Mouse (Mus musculus) thymus, postnatal 36 days (tissue): ENCODE data around the gene L2hgdh.
A peak's percentile ranks its signal among the peaks of the same experiment; 100 is the strongest.

Experiments
- DNase-seq, 2 experiments: peaks; one replicate each; pipeline ENCODE4 v3.0.0; 2022; ENCODE audit warnings: mixed read lengths in 2 of 2

The L2hgdh gene

DNA sequence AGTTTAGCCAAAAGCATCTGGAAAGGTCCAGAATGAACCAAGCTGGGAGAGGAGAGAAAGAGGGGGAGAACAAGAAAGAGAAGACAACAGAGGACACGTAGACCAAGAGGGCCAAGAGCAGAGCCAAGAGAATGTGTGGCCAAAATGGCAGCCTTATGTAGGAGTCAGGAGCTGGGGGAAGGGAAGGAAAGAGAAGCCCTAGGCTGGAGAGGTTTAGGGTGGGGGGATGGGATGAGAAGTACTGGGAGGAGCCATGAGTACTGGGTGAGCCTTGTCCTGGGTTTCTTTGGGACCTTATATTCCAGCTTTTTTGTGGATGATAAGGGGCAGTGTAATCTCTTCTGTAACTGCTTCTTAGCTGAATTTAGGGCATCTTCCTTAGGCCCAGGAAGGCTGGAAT, 4.6 kb upstream of the L2hgdh start:
- no peak for DNase-seq

DNA sequence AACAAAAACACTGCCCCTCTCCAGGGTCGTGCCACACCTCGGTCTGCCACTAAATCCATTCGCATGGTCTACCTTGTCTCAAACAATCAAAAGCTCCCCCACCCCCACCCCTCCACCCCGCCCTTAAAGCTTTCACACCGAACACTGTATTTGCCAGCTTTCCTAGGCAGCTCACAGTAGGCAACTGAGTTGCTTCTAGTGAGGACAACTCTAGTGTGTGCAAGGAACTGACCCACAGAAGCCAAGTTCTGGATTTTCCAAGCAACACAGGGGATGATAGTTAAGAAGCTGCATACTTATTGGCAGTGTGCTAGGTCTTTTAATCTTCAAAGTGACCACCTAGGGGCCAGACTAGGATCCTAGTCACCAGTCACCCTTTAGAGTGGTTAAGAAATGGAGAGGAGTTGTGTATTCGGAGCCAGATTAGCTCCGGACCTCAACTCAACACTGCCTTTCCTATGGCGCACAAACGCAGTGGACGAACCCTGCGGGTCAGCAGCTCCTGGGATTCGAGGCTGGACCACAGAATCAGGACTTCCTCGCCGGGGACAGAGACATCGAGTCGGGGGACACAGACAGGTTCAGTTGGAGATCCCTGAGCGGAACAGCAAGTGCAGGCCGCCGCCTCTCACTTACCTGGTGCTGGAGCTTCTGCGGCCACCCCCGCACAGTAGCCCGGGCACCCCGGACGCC, 509 bp downstream of the L2hgdh start:
- DNase-seq: no peak

DNA sequence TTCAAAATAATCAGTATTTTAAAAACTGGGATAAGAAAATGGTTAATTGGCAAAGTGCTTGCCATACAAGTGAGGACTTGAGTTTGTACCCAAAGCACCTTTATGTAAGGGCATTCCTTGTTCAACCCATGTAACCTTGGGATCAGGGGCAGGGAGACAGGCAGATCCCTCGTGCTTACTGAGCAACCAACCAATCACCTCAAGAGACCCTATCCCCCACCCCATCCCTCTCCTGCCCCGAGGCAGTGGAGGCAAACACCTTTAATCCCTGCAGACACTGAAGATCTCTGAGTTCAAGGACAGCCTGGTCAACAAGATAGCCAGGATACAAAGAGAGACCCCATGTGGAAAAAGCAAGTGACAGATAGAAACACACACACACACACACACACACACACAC, 1.3 kb downstream of the L2hgdh start:
- DNase-seq: no peak

DNA sequence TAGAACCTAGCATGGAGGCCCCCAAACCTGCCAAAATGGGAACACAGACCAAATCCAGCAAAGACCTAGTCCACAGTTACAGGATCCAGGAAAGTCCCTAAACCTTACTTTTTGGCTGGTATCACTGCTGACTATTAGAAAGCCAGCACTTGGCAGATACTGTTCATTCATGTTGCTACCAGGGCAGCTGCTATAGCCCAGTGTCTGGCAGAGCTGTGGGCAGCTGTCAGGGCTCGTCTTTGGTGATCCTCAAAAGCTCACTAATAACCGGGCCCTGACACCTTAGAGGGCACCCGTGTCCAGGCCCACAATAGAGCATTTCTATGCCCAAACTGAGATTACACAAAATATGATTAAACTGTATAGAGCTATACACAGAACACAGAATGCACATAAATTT, 1.8 kb downstream of the L2hgdh start:
- DNase-seq: no peak

DNA sequence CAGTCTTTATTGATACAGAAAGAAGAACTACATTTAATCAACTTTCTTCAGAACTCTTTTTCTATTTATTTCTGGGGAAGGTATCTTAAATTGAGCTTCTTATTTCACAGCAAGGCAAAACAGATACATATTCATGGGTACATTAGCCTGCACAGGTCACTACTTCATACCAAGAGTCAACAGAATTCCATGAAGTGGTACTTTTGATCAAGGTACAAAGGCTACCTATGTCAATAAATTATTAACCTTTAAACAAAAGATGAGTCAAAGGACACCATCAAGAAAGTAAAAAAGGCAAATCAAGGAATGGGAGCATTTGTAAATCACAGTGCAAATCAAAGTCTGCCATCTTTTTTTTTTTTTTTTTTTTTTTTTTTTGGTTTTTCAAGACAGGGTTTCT, 11.0 kb downstream of the L2hgdh start:
- no peak for DNase-seq

DNA sequence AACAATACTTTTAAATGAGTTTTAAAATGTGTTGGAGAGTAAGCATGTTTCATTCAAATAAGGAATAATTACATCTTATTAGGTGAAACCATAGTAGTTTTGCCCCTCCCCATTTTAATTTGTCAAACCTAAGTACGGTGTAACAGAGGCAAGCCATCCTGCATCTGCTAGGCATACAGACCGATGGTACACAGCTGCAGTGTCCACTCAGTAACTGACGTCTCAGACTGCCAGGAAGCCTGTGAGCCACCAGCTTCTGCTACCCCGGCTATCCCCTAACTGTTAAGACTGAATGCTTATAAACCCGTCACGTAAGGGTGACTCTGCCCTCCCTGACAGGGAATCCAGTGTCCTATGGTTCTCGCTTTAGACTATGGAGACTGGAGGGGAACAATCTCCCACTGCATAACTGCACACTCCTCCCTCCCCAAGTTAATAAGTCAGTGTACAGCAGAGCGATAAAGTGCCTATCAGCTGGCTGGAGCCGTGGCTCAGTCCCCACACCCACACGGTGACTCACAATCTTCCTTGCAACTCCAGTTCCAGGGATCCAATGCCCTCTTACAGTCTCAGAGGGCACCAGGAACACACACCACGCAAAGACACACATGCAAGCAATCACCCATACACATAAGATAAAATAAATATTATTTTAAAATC, 19.7 kb downstream of the L2hgdh start:
- no peak for DNase-seq

DNA sequence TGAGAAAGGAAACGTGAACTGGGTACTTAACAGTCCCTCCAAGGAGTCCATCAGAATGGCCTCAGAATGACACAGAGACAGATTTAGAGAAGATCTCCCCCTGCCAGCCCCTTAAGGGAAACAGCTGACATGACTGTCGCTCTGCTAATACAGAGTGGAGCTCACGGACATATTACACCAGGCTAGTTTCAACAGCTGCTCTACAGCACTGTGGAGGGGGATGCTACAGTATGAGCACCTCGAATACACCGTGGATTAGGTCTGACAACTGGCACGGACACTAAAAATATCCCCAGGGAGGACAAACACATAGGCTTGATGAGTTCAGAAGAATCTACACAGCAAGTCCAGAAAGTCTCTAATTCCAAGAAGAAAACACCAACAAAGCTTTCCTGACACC, 26.3 kb downstream of the L2hgdh start:
- no peak for DNase-seq

DNA sequence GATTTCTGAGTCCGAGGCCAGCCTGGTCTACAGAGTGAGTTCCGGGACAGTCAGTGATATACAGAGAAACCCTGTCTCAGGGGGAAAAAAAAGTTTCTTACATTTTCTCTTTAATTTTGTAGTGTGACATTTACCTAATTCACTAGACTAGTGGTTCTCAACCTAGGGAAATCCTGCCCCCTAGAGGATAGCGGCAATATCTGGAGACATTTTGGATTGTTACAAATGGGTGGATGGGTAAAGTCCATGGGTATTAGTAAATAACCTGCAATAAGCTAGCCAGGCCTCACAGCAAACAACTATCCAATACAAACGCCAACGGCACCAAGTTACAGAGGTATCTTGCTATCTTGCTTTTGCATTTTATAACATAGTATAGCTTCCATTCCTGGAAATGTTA, 27.9 kb downstream of the L2hgdh start:
- DNase-seq: peak; percentile 21 to 27

DNA sequence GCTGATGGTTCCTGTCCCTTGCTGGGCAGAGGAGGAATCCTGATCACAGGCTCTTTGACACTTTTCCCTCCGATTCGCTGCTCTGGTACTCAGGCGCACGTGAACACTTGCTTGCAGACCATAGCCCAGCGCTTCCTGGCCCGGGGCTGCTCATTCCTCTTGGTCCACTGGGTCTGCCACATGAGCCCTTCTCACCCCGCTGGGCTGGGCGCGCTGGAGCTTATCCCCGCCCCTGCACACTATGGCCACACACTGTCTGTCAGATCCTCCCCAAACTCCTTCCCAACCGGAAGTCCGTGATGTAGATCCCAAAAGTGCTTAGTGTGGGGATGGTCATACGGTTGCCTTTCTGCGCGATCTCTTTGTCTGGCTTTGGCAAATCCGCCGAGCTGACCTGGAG, 31.2 kb downstream of the L2hgdh start:
- DNase-seq: no peak

DNA sequence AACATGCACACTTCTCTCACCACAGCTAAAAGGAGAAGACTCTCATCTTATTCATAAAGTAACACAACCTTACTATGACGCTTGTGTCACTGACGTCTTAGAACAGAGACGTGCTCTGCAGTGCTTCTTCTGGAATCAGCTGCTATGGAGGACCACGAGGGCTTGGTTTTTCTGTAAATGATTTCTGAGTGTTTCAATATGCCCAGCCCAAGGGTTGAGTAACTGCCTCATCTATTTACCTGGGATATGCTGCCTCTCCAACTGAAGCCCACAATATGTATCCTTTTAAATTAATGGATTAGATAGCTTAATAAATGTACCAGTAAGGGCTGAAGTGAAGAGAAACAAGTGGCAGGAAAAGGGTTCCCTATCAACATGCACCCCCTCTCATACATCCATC, 34.0 kb downstream of the L2hgdh start:
- DNase-seq: no peak

DNA sequence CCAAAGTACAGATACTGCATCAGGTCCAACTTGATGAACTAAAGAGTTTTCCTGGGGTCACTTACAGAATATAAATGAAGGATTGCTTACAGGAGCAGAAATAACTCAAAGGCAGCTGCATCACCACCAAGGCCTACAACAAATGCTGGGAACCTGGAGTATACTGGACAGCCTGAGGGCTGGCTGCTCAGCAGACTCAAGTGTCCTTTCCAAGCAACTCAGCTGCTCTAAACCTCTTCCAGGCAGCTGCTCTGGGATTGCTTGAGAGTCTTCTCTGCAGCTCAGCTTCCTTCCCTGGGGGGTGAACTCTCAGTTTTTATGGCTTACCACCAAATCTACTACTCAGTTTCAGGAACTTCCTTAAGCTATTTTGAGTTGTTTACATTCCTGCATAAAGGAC, 35.6 kb downstream of the L2hgdh start:
- DNase-seq: no peak

DNA sequence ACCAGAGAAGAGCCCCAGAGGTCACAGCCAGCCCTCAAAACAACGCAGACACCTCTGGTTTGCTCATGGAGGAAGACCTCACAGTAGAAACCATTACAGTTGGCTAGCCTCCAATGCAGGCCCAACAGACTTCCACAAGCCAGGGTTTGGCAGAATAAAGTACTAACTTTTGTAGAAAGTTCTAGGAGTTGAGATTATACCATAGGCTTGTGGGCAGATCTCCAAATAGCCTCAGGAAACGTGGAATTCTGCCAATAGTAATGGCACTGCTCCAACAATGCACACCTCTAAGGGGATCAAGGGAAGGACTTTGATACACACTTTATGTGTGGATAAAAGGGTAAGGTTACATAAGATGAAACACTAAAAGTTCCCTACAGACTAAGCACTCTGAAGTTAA, 36.3 kb downstream of the L2hgdh start:
- DNase-seq: no peak

DNA sequence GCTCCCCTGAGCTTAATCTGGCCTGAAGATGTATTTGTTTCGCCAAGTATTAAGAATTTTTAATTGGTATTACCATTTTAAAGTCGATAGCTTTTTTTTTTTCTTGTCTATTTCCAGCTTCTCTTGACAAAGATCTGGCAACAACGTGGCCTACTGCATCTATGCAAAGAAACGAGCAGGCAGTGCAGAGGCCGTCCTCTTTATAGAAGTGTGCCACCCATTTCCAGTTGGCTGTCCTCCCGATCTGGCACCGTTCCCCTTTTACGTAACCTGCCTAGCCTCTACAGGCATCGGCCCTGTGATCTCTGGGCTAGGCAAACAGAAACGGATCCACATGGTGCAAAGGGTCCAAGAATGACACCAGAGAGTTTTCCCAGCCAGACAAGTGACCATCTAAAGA, 41.1 kb downstream of the L2hgdh start:
- no peak for DNase-seq

DNA sequence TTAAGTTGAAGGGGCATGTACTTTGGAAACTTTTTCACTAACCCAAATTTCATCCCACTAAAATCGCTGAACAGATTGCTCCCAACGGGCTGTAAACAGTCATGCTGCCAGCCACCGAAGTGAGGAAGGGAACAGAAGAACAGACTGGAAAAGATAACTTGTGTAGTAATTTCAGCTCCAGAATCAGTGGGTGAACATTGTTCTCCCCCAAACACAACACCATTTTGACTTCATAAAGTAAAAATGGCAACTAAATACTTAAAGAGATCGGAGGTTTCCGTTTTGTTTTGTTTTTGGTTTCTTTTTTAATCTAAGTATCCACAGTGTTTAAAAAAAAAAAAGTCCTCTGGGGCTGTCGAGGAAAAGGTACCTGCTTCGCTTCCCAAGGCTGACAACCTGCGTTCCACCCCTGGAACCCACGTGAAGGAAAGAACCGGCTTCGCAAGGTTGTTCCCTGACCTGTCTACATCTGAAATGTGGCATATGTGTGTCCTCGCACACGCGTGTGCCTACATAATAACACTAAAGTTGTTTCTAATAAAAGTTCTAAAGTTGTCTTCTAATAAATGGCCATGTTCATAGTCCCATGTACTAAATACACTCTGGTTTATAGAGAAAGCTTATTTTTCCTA, 41.8 kb downstream of the L2hgdh start:
- DNase-seq: no peak

DNA sequence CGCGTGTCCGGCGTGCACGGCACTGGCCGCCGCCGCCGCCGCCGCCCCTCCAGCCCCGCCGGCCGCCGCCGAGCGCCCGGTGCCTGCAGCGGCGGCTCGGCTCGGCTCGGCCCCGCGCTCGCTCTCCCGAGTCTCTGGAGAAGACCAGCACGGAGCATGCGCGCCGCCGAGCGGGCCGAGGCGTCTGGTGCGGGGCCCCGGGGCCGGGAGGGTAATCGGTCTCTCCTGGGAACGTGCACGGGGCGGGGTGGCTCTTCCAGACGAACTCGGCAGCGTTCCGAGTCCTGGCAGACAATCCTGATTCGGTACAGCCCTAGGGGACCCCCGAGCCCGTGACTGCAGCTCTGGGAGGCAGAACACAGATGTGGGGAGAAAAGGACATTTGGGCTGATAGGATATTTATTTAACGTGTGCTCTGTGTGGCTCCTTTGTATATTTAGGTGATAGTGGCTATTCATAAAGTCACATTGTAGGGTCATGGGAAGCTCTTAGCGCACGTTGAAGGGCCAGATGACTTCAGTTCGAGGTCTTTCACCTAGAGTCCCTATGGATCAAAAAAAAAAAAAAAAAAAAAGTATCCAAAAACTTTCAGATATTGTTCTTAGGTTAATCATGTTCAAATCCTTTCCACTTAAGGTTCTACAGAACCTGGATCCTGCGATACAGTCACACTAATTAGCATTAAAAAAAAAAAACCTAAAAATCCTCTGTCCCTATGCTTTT, 42.4 kb downstream of the L2hgdh start:
- DNase-seq: peak; percentile 77 to 83

DNA sequence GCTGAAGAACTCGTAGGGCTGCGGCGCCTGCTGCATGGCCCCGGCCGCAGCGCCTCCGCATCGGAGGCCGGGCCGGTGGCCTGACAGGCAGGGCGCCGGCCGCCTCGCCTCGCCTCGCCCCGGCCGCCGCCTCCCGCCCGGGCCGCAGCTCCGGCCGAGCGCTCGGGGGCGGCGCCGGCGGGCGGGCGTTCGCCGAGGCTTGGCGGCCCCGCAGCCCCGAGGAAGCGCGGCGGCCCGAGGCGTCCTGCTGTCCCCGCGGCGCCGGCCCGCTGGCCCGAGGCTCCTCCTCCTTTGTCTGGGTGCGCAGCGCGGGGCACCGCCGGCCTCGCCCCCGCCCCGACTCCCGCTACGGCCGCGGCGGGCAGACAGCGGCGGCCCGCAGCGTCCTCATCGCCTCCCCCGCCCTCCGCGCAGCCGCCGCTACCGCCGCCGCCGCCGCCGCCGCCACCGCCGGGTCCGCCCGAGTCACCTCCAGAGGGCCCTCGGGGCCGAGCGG, 43.1 kb downstream of the L2hgdh start, which contains the start of gene Sos2:
Gene Sos2 (minus strand): TSS at position 287 of the 496 bp plus-strand sequence.
- peak; percentile 46 to 56 for DNase-seq

DNA sequence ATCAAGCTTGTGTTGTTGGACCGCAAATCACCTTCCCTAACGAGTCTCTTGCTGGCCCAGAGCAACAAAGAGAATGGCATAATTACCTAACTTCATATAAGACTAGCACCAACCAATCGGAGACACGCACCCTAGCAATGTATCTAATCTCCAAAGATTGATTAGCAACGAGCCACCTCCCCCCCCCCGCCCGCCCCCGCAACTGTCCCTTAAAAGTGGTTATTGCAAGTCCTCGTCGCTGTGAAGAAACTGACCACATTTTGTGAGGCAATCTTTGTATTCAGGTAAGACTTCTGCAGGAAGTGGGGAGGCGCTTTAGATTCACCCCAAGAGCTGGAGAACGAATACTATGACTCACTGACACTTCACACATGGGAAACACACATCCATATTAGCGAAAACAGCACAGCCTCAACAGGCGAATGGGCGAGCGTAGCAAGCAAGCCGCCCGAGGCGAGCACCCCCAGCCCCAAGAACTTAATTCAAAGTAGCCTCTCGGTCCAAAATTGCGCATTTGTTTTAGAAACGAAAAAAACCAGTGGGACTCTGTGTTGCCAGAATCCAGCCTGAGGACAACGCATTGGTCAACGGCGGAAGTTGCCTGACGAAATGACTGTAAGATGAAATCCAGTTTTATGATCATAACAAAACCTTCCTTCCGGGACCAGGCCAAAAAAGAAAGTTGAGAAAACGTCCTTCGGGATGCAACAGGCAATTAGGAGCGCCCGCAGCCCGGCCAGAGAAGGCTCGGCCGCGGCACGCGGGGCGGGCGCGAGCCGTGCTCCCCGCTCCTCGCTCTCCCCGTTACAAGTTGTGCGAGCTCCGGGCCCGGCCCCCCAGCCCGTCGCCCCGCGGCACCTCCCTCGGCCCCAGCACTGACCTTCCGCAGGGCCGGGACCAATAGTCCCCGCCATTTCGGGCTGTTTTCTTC, 43.8 kb downstream of the L2hgdh start:
- DNase-seq: peak; percentile 40 to 44

DNA sequence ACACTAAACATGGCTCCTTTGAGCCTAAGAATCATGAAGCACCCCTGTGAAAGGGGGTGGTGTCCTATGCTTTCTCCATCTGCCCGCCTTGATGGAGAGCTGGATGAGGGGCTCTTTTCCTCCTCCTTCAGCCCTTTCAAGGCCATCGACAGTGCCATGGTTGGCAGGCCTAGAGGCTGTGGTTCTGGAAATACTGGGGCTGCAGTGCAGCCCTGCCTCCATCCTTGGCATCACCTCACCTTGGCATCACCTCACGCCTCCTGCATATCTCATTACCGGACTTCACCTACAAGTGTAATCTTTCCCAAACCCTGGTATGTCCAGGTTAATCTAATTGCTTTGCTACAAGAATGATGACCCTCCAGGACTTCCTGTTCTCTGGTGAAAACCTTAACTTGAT, 48.5 kb downstream of the L2hgdh start:
- no peak for DNase-seq

DNA sequence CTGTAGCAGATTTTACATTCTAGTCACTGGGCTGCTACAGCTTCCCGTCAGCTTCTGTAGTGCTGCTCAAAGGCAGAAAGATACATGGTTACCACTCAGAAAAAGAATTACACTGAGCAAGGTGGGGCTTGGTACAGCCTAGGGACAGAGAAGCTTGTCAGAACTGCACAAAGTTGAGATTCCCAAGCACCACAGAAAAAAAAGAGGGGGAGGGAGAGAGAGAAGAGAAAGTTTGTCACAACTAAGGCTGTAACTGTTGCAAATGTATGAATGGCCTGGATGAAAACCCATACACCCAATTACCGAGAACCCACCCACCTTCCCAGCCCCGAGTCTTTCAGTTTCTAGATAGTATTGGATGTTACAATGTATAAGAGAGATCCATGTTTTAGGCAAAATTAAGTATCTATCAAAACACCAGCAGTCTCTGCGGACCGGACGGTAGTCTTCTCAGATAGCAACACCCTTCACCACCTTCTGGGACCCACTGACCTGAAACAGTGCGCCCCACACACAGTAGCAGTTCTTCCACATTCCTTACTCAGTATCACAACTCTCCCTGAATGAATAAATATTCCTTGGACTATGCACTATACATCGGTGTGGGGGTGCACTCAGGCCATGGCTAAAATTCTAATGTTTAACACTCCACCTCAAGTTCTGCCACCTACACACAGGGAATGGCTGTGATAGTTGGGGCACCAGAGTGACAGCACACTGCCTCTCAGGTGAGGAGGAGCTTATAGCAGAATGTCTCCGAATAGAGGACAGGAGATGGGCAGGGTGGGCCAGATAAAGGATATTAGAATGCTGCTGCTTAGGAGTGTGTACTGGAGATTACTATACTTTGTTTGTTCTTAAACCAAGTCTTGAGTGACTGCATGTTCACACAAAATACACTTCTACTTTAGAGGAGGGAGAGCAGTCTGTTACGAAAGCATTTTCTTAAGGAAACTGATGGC, 49.8 kb downstream of the L2hgdh start:
- no peak for DNase-seq

DNA sequence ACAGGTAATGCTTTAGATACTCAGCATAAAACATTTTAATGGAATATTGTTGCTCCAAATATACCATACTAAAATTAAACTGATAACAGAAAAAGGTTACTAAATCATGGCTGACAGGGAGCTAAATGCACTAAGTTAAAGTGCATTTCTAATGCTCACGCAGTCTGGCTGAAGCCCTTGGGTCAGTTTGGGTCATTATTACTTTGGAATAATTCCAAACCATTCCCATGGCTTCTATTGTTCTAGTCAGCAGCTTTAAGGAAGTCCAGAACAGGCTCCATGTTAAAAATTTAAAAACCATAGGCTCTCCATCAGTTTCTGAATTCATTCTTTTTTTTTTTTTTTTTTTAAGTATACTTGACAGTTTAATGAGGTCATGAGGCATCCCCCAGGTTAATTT, 50.5 kb downstream of the L2hgdh start:
- DNase-seq: no peak

DNA sequence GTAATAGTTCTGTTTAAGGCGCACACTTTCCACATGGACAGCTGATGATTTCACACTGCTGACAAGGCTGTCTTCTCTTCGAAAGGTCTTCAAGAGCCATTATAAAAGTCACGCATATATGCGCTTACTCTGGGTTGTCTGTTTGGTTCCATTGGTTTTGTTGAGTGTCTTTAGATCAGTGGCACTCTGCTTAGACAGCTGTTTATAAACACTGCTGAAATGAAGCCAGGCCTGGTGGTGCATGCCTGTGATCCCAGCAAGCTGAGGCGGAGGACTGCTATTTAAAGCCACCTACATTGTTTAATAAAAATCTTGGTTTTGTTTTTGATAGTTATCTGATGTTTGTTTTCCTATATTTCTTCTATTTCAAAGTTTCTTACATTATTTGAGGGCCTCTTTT, 58.0 kb downstream of the L2hgdh start:
- no peak for DNase-seq
